Mouse (Mus musculus) cortical plate, adult 2 months (tissue): Measurements from ENCODE around the gene Gm49403. TPM values are rescaled to one million over a fixed set of nuclear protein-coding genes. Genes with fewer than 3 reads are reported as not detected.

Experiments used
- H3K27ac ChIP-seq: fragments of 200-500 bp; 2 replicates; pipeline ENCODE4 v1.5.1; 2012; ENCODE audit warnings: low read length, control low read depth, inconsistent platforms; ENCODE audit not compliant: insufficient read depth
- H3K4me1 ChIP-seq: fragments of 200-500 bp; 2 replicates; pipeline ENCODE4 v1.6.1; 2011; ENCODE audit warnings: low read length; ENCODE audit not compliant: control insufficient read depth, insufficient read depth
- H3K4me3 ChIP-seq: fragments of 200-500 bp; 2 replicates; pipeline ENCODE4 v1.5.1; 2011; ENCODE audit warnings: mild to moderate bottlenecking, low read length, control low read depth; ENCODE audit not compliant: insufficient read depth
- CTCF ChIP-seq: fragments of 200-500 bp; IDR thresholded peaks from 2 replicates; pipeline ENCODE4 v1.5.1; 2011; ENCODE audit warnings: mild to moderate bottlenecking, control low read depth, low read length; ENCODE audit not compliant: insufficient read depth; ENCODE audit errors: extremely low read depth
- POLR2A ChIP-seq: fragments of 200-500 bp; IDR thresholded peaks from 2 replicates; pipeline ENCODE4 v1.6.1; 2011; ENCODE audit warnings: mild to moderate bottlenecking, low read length, control low read depth; ENCODE audit not compliant: insufficient read depth; ENCODE audit errors: extremely low read depth
- polyA plus RNA-seq: library from polyadenylated mRNA; depleted of rRNA; stranded (reverse); fragments of >200 nt; gene quantifications from 2 replicates; pipeline ENCODE4 v1.2.3, GENCODE M21; 2012

Gm49403 gene
- polyA plus RNA-seq, 1 experiment: not detected

DNA sequence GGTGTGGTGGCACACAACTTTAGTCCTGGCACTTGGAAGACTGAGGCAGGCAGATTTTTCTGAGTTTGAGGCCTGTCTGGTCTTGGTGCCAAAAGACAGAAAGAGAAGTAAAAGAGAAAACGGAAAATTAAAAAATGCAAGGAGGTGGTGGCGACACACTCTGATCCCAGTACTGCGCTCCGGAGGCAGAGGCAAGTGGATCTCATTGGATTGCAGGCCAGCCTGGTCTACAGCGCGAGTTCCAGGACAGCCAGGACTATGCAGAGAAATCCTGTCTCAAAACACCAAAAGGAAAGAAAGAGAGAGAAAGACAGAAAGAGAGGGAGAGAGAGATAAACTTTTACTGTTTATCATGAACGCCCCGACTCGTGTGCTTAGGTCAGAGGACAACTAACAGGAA, 12.9 kb upstream of the Gm49403 start:
- H3K4me1 ChIP-seq: no peaks in the 10 kb centered on the region
- H3K4me3 ChIP-seq: peak overlapping the region; percentile 60
- H3K27ac ChIP-seq: peak overlapping the region; percentile 8; the same call in 1 of the 2 replicates
- no peak for TF ChIP-seq CTCF
- no peak for TF ChIP-seq POLR2A

DNA sequence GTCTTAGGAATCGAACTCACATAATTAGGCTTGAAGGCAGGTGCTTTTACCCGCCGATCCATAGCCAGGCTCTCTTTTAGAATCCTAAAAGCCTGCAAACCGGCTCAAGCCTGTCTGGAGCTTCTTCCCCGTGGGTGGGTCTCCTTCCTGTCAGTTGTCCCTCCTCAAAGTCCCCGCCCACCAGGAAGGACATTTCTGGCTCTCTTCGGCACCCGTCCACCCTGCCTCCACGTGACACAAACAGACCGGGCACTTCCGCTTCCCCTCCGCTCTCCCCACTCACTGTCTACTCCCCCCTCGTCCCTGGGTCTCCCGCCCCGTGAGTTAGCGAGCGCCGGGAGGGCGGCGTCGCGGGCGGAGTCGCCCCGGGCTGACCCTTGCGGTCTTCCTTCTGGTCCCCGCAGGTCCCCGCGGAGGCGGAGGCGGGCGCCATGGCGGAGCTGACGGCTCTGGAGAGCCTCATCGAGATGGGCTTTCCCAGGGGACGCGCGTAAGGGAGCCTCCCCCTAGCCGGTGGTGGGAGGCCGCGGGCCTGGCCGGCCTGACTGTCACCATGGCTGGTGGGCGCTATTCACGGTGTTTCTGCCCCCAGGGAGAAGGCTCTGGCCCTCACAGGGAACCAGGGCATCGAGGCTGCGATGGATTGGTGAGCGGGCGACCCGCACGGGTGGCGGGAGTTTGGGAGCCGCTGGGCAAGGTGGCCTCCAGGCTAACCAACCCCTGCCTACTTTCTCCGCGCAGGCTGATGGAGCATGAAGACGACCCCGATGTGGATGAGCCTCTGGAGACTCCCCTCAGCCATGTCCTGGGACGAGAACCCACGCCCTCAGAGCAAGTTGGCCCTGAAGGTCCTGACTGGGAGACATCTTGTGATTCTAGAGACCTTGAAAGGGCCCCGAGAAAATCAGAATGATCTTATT, 12.2 kb upstream of the Gm49403 start, which contains the start of gene Ubxn1:
Gene Ubxn1 (plus strand): TSS at position 230 of the 920 bp plus-strand sequence.
- TF ChIP-seq POLR2A: no peak; the same call in 1 of the 2 replicates
- TF ChIP-seq CTCF: no peak
- Histone ChIP-seq H3K27ac (peak within 1 kb of the TSS; percentile 49), H3K4me1 (no peaks in the 10 kb centered on the region), H3K4me3 (peak within 1 kb of the TSS; percentile 60)

- peak overlapping the region; percentile 60 for H3K4me3 ChIP-seq
- no peak for TF ChIP-seq CTCF
- H3K27ac ChIP-seq: no peak overlapping the region
- no peaks in the 10 kb centered on the region for H3K4me1 ChIP-seq
Observed at GRCm38 (mm10) chr19:8872266-8872840, 11.4 kb upstream of the Gm49403 start.

DNA sequence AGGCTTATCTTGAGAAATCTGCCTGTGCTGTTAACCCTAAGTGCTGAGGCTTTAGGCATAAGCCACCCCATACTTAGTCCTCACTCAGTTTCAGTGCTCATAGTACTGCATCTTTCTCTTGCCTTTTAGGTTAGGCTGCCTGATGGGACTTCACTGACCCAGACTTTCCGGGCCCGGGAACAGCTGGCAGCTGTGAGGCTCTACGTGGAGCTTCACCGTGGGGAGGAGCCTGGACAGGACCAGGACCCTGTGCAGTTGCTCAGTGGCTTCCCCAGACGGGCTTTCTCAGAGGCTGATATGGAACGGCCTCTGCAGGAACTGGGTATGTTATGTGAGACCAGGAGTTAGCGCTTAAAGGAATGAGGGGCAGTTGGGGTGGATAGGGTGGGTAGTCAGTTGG, 8.7 kb upstream of the Gm49403 start:
- TF ChIP-seq CTCF (no peak), POLR2A (no peak)
- Histone ChIP-seq H3K4me1 (peaks cover 2% of the 10 kb centered on the region), H3K4me3 (no peak overlapping the region), H3K27ac (no peak overlapping the region)

DNA sequence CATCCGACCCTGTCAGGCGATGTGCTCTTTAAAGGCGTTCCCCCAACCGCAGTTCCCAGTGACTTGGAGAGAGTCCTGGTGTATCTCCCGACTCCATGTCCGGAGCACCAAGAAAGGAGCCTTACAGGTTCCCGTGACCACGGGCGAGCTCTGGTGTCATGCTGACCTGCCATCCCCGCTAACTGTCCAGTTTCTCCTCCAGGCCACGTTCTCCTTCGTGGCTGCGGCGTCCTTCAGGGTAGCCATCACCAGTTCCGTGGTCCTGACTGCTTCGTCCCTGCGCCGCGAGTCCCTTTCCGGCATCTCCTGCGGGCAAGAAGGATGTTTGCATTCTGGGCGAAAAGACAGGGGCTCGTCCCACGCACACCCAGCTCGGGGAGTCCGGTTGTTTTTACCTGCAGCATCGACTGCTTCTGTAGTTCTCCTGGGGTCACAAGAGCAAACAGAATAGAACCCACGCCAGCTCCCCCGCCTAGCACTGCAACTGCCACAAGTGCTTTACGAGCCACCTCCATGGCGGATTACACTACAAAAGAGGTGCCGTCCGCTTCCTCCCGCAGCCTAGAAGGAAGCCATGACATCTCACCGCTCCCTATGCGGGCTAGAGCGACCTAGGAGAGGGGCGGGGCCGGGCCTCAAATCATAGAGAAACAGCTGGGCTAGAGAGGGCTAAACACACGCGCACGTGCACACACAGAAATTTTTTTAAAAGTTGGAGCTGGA, 3.3 kb upstream of the Gm49403 start, which contains the start of gene Uqcc3:
Gene Uqcc3 (minus strand): TSS at position 613 of the 723 bp plus-strand sequence.
- TF ChIP-seq CTCF: no peak
- peak; percentile 81; the same call in 1 of the 2 replicates for TF ChIP-seq POLR2A

GRCm38 (mm10) chr19:8881034-8881392, 2.7 kb upstream of the Gm49403 start:
- H3K4me1 ChIP-seq: peaks cover 3% of the 10 kb centered on the region
- no peak overlapping the region for H3K27ac ChIP-seq
- no peak for TF ChIP-seq POLR2A
- no peak for TF ChIP-seq CTCF
- H3K4me3 ChIP-seq: peak overlapping the region; percentile 94

More for the DNA sequence above, 3.3 kb upstream of the Gm49403 start, which contains the start of gene Uqcc3:
- H3K4me3 ChIP-seq: peak within 1 kb of the TSS; percentile 94
- H3K4me1 ChIP-seq: peaks cover 3% of the 10 kb centered on the region
- peak within 1 kb of the TSS; percentile 79 for H3K27ac ChIP-seq

DNA sequence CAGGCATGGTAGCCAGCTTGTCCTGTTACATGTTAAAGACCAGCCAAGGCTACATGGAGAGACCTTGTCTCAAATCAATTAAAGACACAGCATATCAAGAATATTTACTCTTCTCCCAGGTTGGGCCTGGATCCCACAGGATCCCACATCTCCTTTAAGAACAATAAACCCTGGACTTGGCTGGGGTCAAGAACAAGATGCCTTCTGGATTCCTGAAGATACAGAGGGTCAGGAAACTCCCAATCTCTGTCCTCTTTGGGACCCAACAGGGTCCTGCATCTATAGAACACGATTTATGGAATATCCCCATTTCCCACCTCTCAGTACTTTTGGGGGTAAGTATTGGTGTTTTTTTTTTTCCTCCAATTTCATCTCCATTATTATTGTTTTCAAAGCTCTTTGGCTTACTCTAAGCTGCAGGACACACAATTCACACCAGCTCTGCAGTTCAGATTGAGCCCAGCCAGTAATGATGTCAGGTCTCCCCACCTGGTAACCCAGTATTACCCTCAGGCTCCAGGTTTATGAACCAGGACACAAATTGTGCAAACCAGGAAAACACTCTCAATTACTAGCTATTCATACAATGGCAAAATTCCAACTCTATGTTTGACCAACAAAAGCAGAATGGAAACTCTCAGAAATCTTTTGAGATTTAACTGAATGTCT, 3.3 kb downstream of the Gm49403 start:
- no peak overlapping the region for H3K4me3 ChIP-seq
- no peaks in the 10 kb centered on the region; the same call in 1 of the 2 replicates for H3K4me1 ChIP-seq
- no peak overlapping the region for H3K27ac ChIP-seq
- TF ChIP-seq CTCF (no peak), POLR2A (no peak)

DNA sequence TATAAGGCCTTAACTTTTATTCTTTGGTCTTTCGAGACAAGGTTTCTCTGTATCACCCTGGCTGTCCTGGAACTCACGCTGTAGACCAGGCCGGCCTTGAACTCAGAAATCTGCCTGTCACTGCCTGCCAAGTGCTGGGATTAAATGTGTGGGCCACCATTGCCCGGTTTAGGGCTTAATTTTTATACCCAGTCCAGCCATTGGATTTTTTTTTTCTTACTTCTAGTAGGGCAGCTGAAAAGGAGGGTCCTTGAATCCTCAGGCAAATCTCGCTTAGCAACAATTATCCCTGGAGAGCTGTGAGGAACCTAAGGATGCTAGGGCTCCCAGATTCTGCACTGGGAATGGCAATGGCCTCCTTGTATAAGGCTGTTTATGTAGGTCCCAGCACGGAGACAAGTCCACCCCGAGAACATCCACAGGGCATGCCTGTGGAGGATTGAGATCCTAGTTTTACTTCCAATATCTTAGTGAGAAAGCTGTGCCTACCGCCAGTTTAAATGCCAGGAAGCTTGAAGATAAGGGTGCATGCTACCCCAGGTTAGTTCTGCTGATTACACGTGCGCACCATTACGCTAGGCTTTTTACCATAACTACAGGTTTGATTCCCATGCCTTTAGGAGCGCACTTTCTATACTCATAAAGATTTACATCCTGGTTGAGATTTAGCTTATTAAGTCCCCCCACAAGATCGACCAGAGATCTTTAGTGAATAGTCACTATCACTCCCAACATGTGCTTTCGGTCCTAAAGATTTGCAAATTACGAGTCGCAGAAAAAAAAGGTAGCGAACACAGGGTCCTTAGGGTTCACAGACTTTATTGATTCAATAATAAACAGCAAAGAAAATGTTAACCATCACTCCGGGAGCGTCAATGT, 4.1 kb downstream of the Gm49403 start:
- TF ChIP-seq POLR2A (no peak), CTCF (no peak)
- Histone ChIP-seq H3K27ac (no peak overlapping the region), H3K4me1 (no peaks in the 10 kb centered on the region; the same call in 1 of the 2 replicates), H3K4me3 (peak overlapping the region; percentile 49)
